Mouse (Mus musculus) limb, embryonic 12.5 days (tissue): ENCODE measurements around the gene Dgkd. TPM values are rescaled to one million over a fixed set of nuclear protein-coding genes. Genes with fewer than 3 reads are reported as not detected.
"Not testable (repeated sequence)": the region's sequence is repeated elsewhere in the genome, so short reads cannot be mapped to it uniquely, and the experiment has no call there.

Source experiments
- ATAC-seq: fragments of 200-750 bp; cut with Nextera tagmentation; 2 replicates; pipeline ENCODE4 v1.8.0; 2017; ENCODE audit warnings: low read depth, moderate TSS enrichment; ENCODE audit not compliant: insufficient number of reproducible peaks, insufficient read depth, low FRiP score, low TSS enrichment
- H3K27ac ChIP-seq: fragments of 300-500 bp; sonication (generic); 2 replicates; pipeline ENCODE4 v1.5.1; 2016; ENCODE audit warnings: mild to moderate bottlenecking, moderate library complexity
- H3K27me3 ChIP-seq: fragments of 300-500 bp; sonication (generic); 2 replicates; pipeline ENCODE4 v1.6.1; 2016; ENCODE audit warnings: mild to moderate bottlenecking, moderate library complexity
- H3K36me3 ChIP-seq: fragments of 300-500 bp; sonication (generic); 2 replicates; pipeline ENCODE4 v1.6.1; 2016; ENCODE audit warnings: mild to moderate bottlenecking, moderate library complexity
- H3K4me1 ChIP-seq: fragments of 300-500 bp; sonication (generic); replicated peaks from 2 replicates; pipeline ENCODE4 v1.6.1; 2016
- H3K4me2 ChIP-seq: fragments of 300-500 bp; sonication (generic); 2 replicates; pipeline ENCODE4 v1.6.1; 2016; ENCODE audit warnings: mild to moderate bottlenecking, moderate library complexity
- H3K4me3 ChIP-seq: fragments of 300-500 bp; sonication (generic); replicated peaks from 2 replicates; pipeline ENCODE4 v1.5.1; 2016; ENCODE audit warnings: mild to moderate bottlenecking
- H3K9ac ChIP-seq: fragments of 300-500 bp; sonication (generic); replicated peaks from 2 replicates; pipeline ENCODE4 v1.6.1; 2016; ENCODE audit warnings: mild to moderate bottlenecking, moderate library complexity
- H3K9me3 ChIP-seq: fragments of 300-500 bp; sonication (generic); 2 replicates; pipeline ENCODE4 v1.6.1; 2016; ENCODE audit warnings: mild to moderate bottlenecking, moderate library complexity
- WGBS: fragments of 180-500 bp; shearing (Covaris S2); methylation state at CpG from one replicate; pipeline ENCODE4 v1.1.7; 2016; 5-methylcytosine and 5-hydroxymethylcytosine counted together
- polyA plus RNA-seq: library from polyadenylated mRNA; unstranded; fragments of >200 nt; fragmentation: Nextera tagmentation; extraction: Ambion mirVana; gene quantifications from 2 replicates; pipeline ENCODE4 v1.2.1, GENCODE M21; 2016

Dgkd gene
- polyA plus RNA-seq, 1 experiment from 2014 or later, result 45.8 TPM

- H3K9ac ChIP-seq, H3K9me3 ChIP-seq, H3K27me3 ChIP-seq: not testable (repeated sequence)
These were observed 25.6 kb upstream of the Dgkd start for GRCm38 (mm10) chr1:87827476-87827875.

GRCm38 (mm10) chr1:87828185-87828584, 24.9 kb upstream of the Dgkd start:
- ATAC-seq, result no peak
- Histone ChIP-seq H3K9ac (no peak overlapping the region), H3K27me3 (no peaks in the 10 kb centered on the region), H3K4me3 (no peak overlapping the region), H3K4me1 (peaks cover 7% of the 10 kb centered on the region; the same call in 1 of the 2 replicates), H3K9me3 (no peaks in the 10 kb centered on the region), H3K4me2 (no peak overlapping the region), H3K27ac (no peak overlapping the region), H3K36me3 (no peaks in the 10 kb centered on the region)
- WGBS, result 77% methylated on average over 9 of the region's 9 CpGs

More at GRCm38 (mm10) chr1:87827476-87827875, 25.6 kb upstream of the Dgkd start:
- not testable (repeated sequence) for H3K4me3 ChIP-seq, H3K27ac ChIP-seq, ATAC-seq, H3K4me1 ChIP-seq, H3K36me3 ChIP-seq, H3K4me2 ChIP-seq
- WGBS, result 76% methylated on average over 1 of the region's 1 CpGs

- no peak overlapping the region for H3K9ac ChIP-seq
- H3K36me3 ChIP-seq, result no peaks in the 10 kb centered on the region
- H3K27me3 ChIP-seq, result no peaks in the 10 kb centered on the region
- no peaks in the 10 kb centered on the region for H3K9me3 ChIP-seq
- peaks cover 7% of the 10 kb centered on the region; the same call in 1 of the 2 replicates for H3K4me1 ChIP-seq
- WGBS, result 42% methylated on average over 7 of the region's 7 CpGs
- no peak for ATAC-seq
- H3K4me2 ChIP-seq, result no peak overlapping the region
- peak overlapping the region; percentile 12; the same call in 1 of the 2 replicates for H3K27ac ChIP-seq
- no peak overlapping the region for H3K4me3 ChIP-seq
These were observed 24.0 kb upstream of the Dgkd start for GRCm38 (mm10) chr1:87828926-87829580.

- Histone ChIP-seq H3K27me3 (no peaks in the 10 kb centered on the region), H3K9me3 (no peaks in the 10 kb centered on the region), H3K4me3 (no peak overlapping the region), H3K36me3 (no peaks in the 10 kb centered on the region), H3K4me1 (peaks cover 7% of the 10 kb centered on the region; the same call in 1 of the 2 replicates), H3K27ac (peak overlapping the region; percentile 12; the same call in 1 of the 2 replicates), H3K4me2 (no peak overlapping the region), H3K9ac (no peak overlapping the region)
- no peak for ATAC-seq
- WGBS, result 50% methylated on average over 6 of the region's 6 CpGs
These were observed 23.4 kb upstream of the Dgkd start for GRCm38 (mm10) chr1:87829621-87830211.

DNA sequence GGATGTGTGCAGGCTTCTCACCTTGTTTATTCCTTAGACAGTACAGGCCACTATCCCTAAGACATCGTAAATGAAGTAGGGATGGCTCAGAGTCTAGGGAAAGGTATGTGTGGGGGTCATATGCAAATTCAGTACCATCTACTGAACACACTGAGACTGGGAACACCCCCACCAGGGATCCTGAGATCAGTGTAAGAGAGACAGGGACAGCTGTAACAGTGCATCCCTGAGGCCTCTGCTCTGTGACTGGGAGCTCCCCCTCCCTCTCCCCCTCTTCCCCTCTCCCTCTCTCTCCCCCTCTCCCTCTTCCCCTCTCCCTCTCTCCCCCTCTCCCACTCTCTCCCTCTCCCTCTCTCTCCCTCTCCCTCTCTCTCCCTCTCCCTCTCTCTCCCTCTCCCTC, 16.6 kb upstream of the Dgkd start:
- H3K9me3 ChIP-seq, result no peaks in the 10 kb centered on the region
- no peak overlapping the region for H3K9ac ChIP-seq
- ATAC-seq, result peak; percentile 59; the same call in 1 of the 2 replicates
- peak overlapping the region; percentile 83; the same call in 1 of the 2 replicates for H3K27ac ChIP-seq
- no peak overlapping the region for H3K4me2 ChIP-seq
- 65% methylated on average over 1 of the region's 1 CpGs for WGBS
- no peaks in the 10 kb centered on the region for H3K27me3 ChIP-seq
- H3K36me3 ChIP-seq, result no peaks in the 10 kb centered on the region
- no peak overlapping the region for H3K4me3 ChIP-seq
- peaks cover 3% of the 10 kb centered on the region for H3K4me1 ChIP-seq

- no peak overlapping the region for H3K4me3 ChIP-seq
- H3K27me3 ChIP-seq, result no peaks in the 10 kb centered on the region
- no peak overlapping the region for H3K9ac ChIP-seq
- 41% methylated on average over 5 of the region's 5 CpGs for WGBS
- no peaks in the 10 kb centered on the region for H3K9me3 ChIP-seq
- H3K4me2 ChIP-seq, result no peak overlapping the region
- H3K36me3 ChIP-seq, result no peaks in the 10 kb centered on the region
- ATAC-seq, result 0 out of 2 replicates have a peak, but pooled peaks have one; percentile 74
- peaks cover 3% of the 10 kb centered on the region for H3K4me1 ChIP-seq
- peak overlapping the region; percentile 83 for H3K27ac ChIP-seq
These were observed 16.1 kb upstream of the Dgkd start for GRCm38 (mm10) chr1:87837018-87837417.

- H3K36me3 ChIP-seq, result no peaks in the 10 kb centered on the region
- H3K27me3 ChIP-seq, result no peaks in the 10 kb centered on the region
- H3K4me2 ChIP-seq, result no peak overlapping the region
- no peak overlapping the region for H3K9ac ChIP-seq
- no peak overlapping the region for H3K27ac ChIP-seq
- ATAC-seq, result no peak
- 61% methylated on average over 11 of the region's 11 CpGs for WGBS
- H3K9me3 ChIP-seq, result no peaks in the 10 kb centered on the region
- no peak overlapping the region for H3K4me3 ChIP-seq
- peaks cover 3% of the 10 kb centered on the region for H3K4me1 ChIP-seq
These were observed 12.5 kb upstream of the Dgkd start for GRCm38 (mm10) chr1:87840411-87841208.

- Histone ChIP-seq H3K9me3 (no peaks in the 10 kb centered on the region), H3K27me3 (no peaks in the 10 kb centered on the region), H3K4me3 (no peak overlapping the region), H3K4me1 (peaks cover 31% of the 10 kb centered on the region), H3K9ac (no peak overlapping the region), H3K4me2 (no peak overlapping the region), H3K27ac (peak overlapping the region; percentile 91), H3K36me3 (no peaks in the 10 kb centered on the region)
- 19% methylated on average over 2 of the region's 2 CpGs for WGBS
- peak; percentile 79 for ATAC-seq
These were observed 6.1 kb upstream of the Dgkd start for GRCm38 (mm10) chr1:87846801-87847474.

DNA sequence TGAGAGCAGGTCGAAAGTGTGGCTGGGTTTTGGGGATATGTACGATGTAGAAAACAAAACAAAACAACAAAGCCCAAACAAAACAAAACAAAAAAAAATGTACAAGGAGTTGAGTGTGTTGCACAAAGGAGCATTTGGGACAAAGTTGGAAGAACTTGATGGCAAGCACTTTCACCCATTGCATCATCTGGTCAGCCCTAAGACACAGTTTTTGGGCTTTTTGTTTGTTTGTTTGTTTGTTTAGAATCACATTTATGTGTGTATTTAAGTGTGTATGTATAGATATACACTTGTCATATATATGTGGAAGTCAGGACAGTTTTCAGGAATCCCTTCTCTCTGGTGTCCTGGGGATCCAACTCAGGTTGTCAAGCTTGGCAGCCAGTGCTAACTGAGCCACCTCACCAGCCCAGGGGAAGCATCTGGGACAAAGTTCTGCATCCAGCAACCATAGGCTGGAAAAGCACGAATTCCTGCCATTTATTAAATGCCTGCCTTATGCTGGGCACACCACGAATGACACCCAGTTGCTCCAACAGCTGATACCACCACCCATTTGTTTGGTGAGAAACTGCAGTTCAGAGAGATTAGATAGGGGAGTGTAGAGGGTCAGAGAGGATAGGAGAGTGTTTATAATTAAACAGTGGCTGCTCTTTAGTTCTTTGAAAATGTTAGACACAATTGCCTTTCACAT, 5.5 kb upstream of the Dgkd start:
- WGBS, result 30% methylated on average over 4 of the region's 4 CpGs

GRCm38 (mm10) chr1:87848237-87848996, 4.7 kb upstream of the Dgkd start:
- 42% methylated on average over 11 of the region's 11 CpGs for WGBS
- no peak overlapping the region for H3K9ac ChIP-seq
- 0 out of 2 replicates have a peak overlapping the region, but pooled peaks have one; percentile 20 for H3K27ac ChIP-seq
- H3K4me1 ChIP-seq, result peaks cover 37% of the 10 kb centered on the region
- H3K27me3 ChIP-seq, result no peaks in the 10 kb centered on the region
- ATAC-seq, result no peak
- H3K4me2 ChIP-seq, result no peak overlapping the region
- H3K9me3 ChIP-seq, result no peaks in the 10 kb centered on the region
- H3K4me3 ChIP-seq, result no peak overlapping the region
- H3K36me3 ChIP-seq, result no peaks in the 10 kb centered on the region

More for the DNA sequence above, 5.5 kb upstream of the Dgkd start:
- Histone ChIP-seq H3K9ac (no peak overlapping the region), H3K4me2 (no peak overlapping the region), H3K9me3 (no peaks in the 10 kb centered on the region), H3K4me3 (no peak overlapping the region), H3K27me3 (no peaks in the 10 kb centered on the region), H3K36me3 (no peaks in the 10 kb centered on the region), H3K27ac (peak overlapping the region; percentile 91), H3K4me1 (peaks cover 35% of the 10 kb centered on the region)
- ATAC-seq, result no peak
